Mouse (Mus musculus) gastrocnemius, postnatal 4 days (tissue): ENCODE results near the gene Ing5. TPM values are rescaled to one million over a fixed set of nuclear protein-coding genes. Genes with fewer than 3 reads are reported as not detected.
"Not testable (repeated sequence)": the region's sequence is repeated elsewhere in the genome, so short reads cannot be mapped to it uniquely, and the experiment has no call there.

ENCODE experiments used
- DNase-seq, 2 experiments: peaks; one replicate each; pipeline ENCODE4 v3.0.0; 2021 to 2022; ENCODE audit warnings: low spot score in 2 of 2, mixed read lengths in 2 of 2
- long read RNA-seq, 2 experiments: library from polyadenylated mRNA; stranded (forward); transcript quantifications; one replicate each; pipeline ENCODE4 v2.0.0; 2021
- total RNA-seq, 2 experiments: library from RNA; stranded (reverse); gene quantifications; 2 replicates each; pipeline ENCODE4 v1.2.3; 2021

Gene Ing5
- total RNA-seq, result 1 to 10 TPM; 6.5 to 7.9 TPM
- long read RNA-seq, experiment 1, full-length matches to known transcripts, result 5 of 5 reads
- long read RNA-seq, experiment 1, partial matches to known transcripts, result 0 of 5 reads
- long read RNA-seq, experiment 1, other reads (novel, unspliced or antisense), result 0 of 5 reads
- long read RNA-seq, experiment 2, full-length matches to known transcripts, result 3 of 7 reads
- long read RNA-seq, experiment 2, partial matches to known transcripts, result 1 of 7 reads
- long read RNA-seq, experiment 2, other reads (novel, unspliced or antisense), result 3 of 7 reads

- peak; percentile 100 for DNase-seq
Measured at GRCm38 (mm10) chr1:93803556-93804507, at the start of gene Ing5. Ing5 (plus strand) TSS chr1:93803965.

GRCm38 (mm10) chr1:93754573-93755290, 49.0 kb upstream of the Ing5 start, which contains the start of gene Thap4:
Thap4 (minus strand) TSS chr1:93754864.
- peak; percentile 83 to 92 for DNase-seq

GRCm38 (mm10) chr1:93755291-93755610, 48.5 kb upstream of the Ing5 start:
- no peak for DNase-seq

GRCm38 (mm10) chr1:93755618-93756017, 48.1 kb upstream of the Ing5 start:
- no peak for DNase-seq

GRCm38 (mm10) chr1:93756154-93756553, 47.6 kb upstream of the Ing5 start:
- DNase-seq, result no peak

GRCm38 (mm10) chr1:93760076-93760475, 43.7 kb upstream of the Ing5 start:
- DNase-seq, result no peak

- not testable (repeated sequence) for DNase-seq
Measured at GRCm38 (mm10) chr1:93763531-93763930, 40.2 kb upstream of the Ing5 start.

- no peak for DNase-seq
Measured at GRCm38 (mm10) chr1:93764871-93765591, 38.7 kb upstream of the Ing5 start.

GRCm38 (mm10) chr1:93767600-93767999, 36.2 kb upstream of the Ing5 start:
- no peak for DNase-seq

- DNase-seq, result no peak
Measured at GRCm38 (mm10) chr1:93769901-93770300, 33.9 kb upstream of the Ing5 start.

GRCm38 (mm10) chr1:93776686-93777085, 27.1 kb upstream of the Ing5 start:
- no peak for DNase-seq

- no peak for DNase-seq
Measured at GRCm38 (mm10) chr1:93786912-93787311, 16.9 kb upstream of the Ing5 start.

GRCm38 (mm10) chr1:93794526-93794925, 9.2 kb upstream of the Ing5 start:
- no peak for DNase-seq

- DNase-seq, result no peak
Measured at GRCm38 (mm10) chr1:93795886-93796285, 7.9 kb upstream of the Ing5 start.

GRCm38 (mm10) chr1:93800670-93801503, 2.9 kb upstream of the Ing5 start:
- no peak for DNase-seq

- DNase-seq, result peak; percentile 84 to 91
Measured at GRCm38 (mm10) chr1:93801741-93802238, 2.0 kb upstream of the Ing5 start, which contains the start of gene Dtymk. Dtymk (minus strand) TSS chr1:93801934.

GRCm38 (mm10) chr1:93802771-93803170, 994 bp upstream of the Ing5 start:
- no peak for DNase-seq

GRCm38 (mm10) chr1:93804818-93805217, 1.1 kb downstream of the Ing5 start:
- no peak for DNase-seq

GRCm38 (mm10) chr1:93805221-93805951, 1.6 kb downstream of the Ing5 start:
- DNase-seq, result no peak
